Mouse (Mus musculus): ENCODE data around the gene Park7. TPM values are rescaled to one million over a fixed set of nuclear protein-coding genes. Genes with fewer than 3 reads are reported as not detected.

Park7 gene
- polyA plus RNA-seq, 1 experiment = 318 TPM

- DNase-seq (ENCODE audit: low spot score) = no peak
Observed at GRCm38 (mm10) chr4:150872681-150873080, 41.6 kb downstream of the Park7 start.

- DNase-seq (ENCODE audit: low spot score) = no peak
Observed at GRCm38 (mm10) chr4:150872139-150872651, 42.0 kb downstream of the Park7 start.

GRCm38 (mm10) chr4:150871392-150872138, 42.7 kb downstream of the Park7 start:
- peak; percentile 40 for DNase-seq (ENCODE audit: low spot score)

GRCm38 (mm10) chr4:150870963-150871391, 43.3 kb downstream of the Park7 start:
- no peak for DNase-seq (ENCODE audit: low spot score)

GRCm38 (mm10) chr4:150869276-150870197, 44.7 kb downstream of the Park7 start:
- DNase-seq (ENCODE audit: low spot score) = no peak

- DNase-seq (ENCODE audit: low spot score) = no peak
Observed at GRCm38 (mm10) chr4:150868859-150869258, 45.4 kb downstream of the Park7 start.

- DNase-seq (ENCODE audit: low spot score) = no peak
Observed at GRCm38 (mm10) chr4:150868161-150868560, 46.1 kb downstream of the Park7 start.

- DNase-seq (ENCODE audit: low spot score) = no peak
Observed at GRCm38 (mm10) chr4:150866494-150866893, 47.7 kb downstream of the Park7 start.

GRCm38 (mm10) chr4:150866069-150866468, 48.2 kb downstream of the Park7 start:
- no peak for DNase-seq (ENCODE audit: low spot score)

- DNase-seq (ENCODE audit: low spot score) = no peak
Observed at GRCm38 (mm10) chr4:150865371-150865770, 48.9 kb downstream of the Park7 start.

GRCm38 (mm10) chr4:150862626-150863375, 51.4 kb downstream of the Park7 start:
- no peak for DNase-seq (ENCODE audit: low spot score)

- DNase-seq (ENCODE audit: low spot score) = no peak
Observed at GRCm38 (mm10) chr4:150861161-150861560, 53.1 kb downstream of the Park7 start.

- DNase-seq (ENCODE audit: low spot score) = no peak
Observed at GRCm38 (mm10) chr4:150860526-150860925, 53.7 kb downstream of the Park7 start.

GRCm38 (mm10) chr4:150855346-150855745, 58.9 kb downstream of the Park7 start:
- no peak for DNase-seq (ENCODE audit: low spot score)

- peak; percentile 96 for DNase-seq (ENCODE audit: low spot score)
Observed at GRCm38 (mm10) chr4:150854839-150855246, 59.4 kb downstream of the Park7 start.

- no peak for DNase-seq (ENCODE audit: low spot score)
Observed at GRCm38 (mm10) chr4:150853680-150854461, 60.4 kb downstream of the Park7 start, which contains the start of gene Errfi1. Gene Errfi1, plus strand, starts transcription at chr4:150853919.

GRCm38 (mm10) chr4:150852479-150852878, 61.8 kb downstream of the Park7 start:
- DNase-seq (ENCODE audit: low spot score) = no peak

- DNase-seq (ENCODE audit: low spot score) = no peak
Observed at GRCm38 (mm10) chr4:150852045-150852444, 62.2 kb downstream of the Park7 start.

- DNase-seq (ENCODE audit: low spot score) = no peak
Observed at GRCm38 (mm10) chr4:150850893-150851292, 63.3 kb downstream of the Park7 start.

GRCm38 (mm10) chr4:150849964-150850363, 64.3 kb downstream of the Park7 start:
- no peak for DNase-seq (ENCODE audit: low spot score)
